Mouse (Mus musculus) erythroblast, adult 5-6 weeks (primary cell): ENCODE data around the gene Soat2. TPM values are rescaled to one million over a fixed set of nuclear protein-coding genes. Genes with fewer than 3 reads are reported as not detected.
"Not testable (repeated sequence)": the region's sequence is repeated elsewhere in the genome, so short reads cannot be mapped to it uniquely, and the experiment has no call there.

Experiments used
- ATAC-seq: replicated peaks from 2 replicates; pipeline ENCODE4 v1.8.0; 2016; ENCODE audit warnings: moderate number of reproducible peaks, mild to moderate bottlenecking, moderate TSS enrichment, inconsistent platforms; ENCODE audit not compliant: poor library complexity, low FRiP score, severe bottlenecking
- total RNA-seq, 2 experiments: library from RNA; stranded (forward) in 1 of 2; stranded (reverse) in 1 of 2; fragments of 150-400 nt in 1 of 2; fragments of 200-764, 138-1000 nt in 1 of 2; gene quantifications; 2 replicates each; pipeline versions ENCODE4 v1.2.3 to v1.2.4; 2015 to 2017; ENCODE audit warnings: low replicate concordance in 2 of 2

Soat2 gene
- total RNA-seq, 2 experiments from 2014 or later: 1.5 TPM; not detected in 1

GRCm38 (mm10) chr15:102144726-102145125 is 5.6 kb upstream of the Soat2 start:
- ATAC-seq: no peak

DNA sequence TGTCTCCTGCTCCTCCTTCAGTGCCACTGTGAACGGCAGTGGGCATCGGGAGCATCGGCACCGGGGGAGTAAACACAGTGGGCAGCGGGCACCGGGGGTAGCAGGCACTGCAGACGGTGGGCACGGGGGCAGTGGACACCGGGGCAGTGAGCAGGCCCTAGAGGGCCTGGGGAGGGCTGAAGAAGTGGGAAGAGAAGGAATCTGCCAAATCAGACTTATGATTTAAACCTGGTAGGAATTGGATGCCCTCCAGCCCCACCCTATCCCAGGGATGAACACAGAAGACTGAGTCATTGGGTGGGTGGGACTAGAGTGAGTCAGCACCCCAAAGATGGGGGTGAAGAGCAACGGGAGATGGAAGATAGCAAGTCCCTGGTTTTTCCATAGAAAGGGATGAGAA is 5.0 kb upstream of the Soat2 start:
- no peak for ATAC-seq

DNA sequence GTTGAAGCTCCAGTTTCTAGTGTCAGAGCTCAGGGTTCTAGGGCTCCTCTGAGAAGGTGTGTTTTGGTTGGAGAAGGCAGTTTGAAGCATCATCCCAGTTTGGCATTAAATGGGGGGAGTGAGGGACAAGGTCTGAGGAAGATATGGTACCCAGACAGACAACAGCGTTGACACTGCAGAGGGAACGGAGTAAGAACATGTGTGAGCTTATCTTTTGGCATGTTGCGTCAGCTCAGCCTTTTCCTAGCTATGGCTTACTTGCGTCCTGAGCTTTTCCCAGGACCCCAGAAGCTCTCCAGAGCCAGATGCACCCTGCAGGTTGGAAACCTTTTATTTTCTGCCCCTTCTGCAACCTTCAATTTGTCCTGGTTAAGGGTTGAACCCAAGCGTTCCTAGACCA is 4.2 kb upstream of the Soat2 start:
- ATAC-seq: no peak

- ATAC-seq: peak; percentile 58; the same call in 1 of the 2 replicates
Observed at GRCm38 (mm10) chr15:102146882-102147281, 3.4 kb upstream of the Soat2 start.

DNA sequence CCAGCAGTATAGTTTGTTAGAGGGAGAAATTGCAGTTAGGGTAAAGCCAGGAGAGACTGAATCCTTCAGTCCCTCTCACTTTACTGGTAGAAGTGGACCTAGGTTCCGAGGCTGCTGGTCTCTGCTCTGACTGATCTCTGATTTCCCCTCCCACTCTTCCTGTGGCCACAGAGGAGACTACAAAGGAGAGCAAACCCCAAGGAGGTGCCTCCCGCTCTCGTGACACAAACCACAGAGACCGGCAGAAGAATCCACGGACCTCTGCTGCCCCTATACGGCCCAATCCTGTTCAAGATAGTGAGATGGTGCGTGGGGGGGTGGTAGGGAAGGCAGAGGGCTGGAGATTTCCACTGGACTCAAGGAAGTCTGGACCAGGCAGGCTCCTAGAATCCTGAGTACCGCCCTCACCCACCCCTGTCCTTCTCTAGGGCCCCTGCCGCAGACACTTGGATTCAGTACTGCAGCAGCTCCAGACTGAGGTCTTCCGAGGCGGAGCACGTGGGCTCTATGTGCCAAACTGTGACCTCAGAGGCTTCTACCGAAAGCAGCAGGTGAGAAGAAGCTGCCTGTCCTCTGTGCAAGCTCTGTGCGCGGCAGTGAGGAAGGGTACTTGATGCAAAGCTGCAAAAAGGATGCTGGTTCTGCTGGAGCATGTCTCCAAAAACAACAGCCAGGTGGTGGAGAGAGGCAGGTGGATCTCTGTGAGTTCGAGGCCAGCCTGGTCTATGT is 2.5 kb upstream of the Soat2 start:
- ATAC-seq: no peak

- no peak for ATAC-seq
Observed at GRCm38 (mm10) chr15:102149561-102149960, 765 bp upstream of the Soat2 start.

- ATAC-seq: no peak
Observed at GRCm38 (mm10) chr15:102152646-102153045, 2.3 kb downstream of the Soat2 start.

- not testable (repeated sequence) for ATAC-seq
Observed at GRCm38 (mm10) chr15:102155006-102155405, 4.7 kb downstream of the Soat2 start.

GRCm38 (mm10) chr15:102156836-102157235 is 6.5 kb downstream of the Soat2 start:
- no peak for ATAC-seq

- no peak for ATAC-seq
Observed at GRCm38 (mm10) chr15:102160415-102161060, 10.2 kb downstream of the Soat2 start.

GRCm38 (mm10) chr15:102163900-102164693 is 13.8 kb downstream of the Soat2 start:
- ATAC-seq: no peak

- no peak for ATAC-seq
Observed at GRCm38 (mm10) chr15:102165468-102166100, 15.3 kb downstream of the Soat2 start.

DNA sequence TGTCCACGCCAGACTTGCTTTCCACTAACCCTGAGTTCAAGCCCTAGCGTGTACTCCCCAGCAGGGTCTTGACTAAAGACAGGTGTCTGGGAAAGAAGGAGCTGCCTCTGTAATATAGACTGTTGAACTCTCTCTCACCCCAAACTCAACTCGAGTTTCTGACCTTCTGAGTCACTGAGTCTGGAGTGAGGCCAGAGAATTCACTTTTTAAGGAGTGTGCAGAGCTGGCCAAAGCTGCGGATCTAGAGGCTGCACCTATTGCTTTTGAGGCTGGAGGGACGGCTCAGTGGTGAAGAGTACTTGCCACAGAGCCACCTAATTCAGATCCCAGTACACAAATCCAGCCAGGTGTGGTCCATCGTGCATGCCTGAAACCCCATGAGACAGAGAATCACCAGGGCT is 17.3 kb downstream of the Soat2 start:
- ATAC-seq: no peak

- ATAC-seq: no peak
Observed at GRCm38 (mm10) chr15:102169064-102169463, 18.7 kb downstream of the Soat2 start.

GRCm38 (mm10) chr15:102173581-102173980 is 23.3 kb downstream of the Soat2 start:
- no peak for ATAC-seq

DNA sequence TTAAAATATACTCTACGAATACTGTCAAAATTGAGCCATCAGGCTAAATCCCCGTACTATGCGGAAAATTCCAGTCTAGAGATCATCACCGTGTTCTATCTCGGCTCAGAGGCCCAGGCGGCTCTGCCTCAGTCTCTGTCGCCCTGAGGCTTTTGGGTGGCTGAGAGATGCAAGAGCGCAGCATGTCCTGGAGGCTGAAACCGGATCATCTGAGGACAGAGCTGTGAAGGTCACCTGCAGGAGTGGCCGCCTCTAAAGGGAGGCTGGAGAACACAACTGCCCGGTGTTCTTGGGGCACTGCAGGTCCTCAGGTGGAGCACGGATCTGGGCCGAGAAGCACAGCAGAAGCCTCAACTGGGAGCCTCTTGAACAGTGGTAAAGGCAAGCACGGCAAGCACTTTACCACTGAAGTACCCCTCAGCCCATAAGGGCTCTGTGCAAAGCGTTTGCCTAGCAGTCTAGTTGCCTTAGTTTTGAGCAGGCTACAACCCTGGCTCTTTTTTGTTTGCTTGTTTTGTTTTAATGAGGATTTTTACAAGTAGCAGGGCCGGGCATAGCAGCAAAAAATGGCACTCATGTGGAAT is 25.5 kb downstream of the Soat2 start:
- ATAC-seq: no peak

GRCm38 (mm10) chr15:102176571-102177316 is 26.4 kb downstream of the Soat2 start:
- ATAC-seq: no peak

DNA sequence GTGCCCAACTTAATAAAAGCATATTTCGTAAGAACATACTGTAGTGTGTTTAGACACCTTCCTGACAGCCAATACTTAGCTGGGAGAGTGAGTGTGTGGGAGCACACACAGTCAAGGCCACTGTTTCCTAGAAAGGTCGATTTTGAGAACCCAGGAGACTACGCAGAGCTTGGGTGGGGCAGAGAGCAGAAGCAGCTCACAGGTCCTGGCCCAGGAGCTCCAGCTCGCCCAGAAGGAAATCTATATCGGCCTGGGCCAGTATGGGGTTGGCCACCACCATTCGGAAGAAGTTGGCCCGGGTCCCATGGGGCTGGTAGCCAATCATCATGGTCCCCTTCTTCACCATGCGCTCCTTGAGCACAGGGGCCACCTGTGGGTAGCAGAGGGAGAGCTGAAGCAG is 27.1 kb downstream of the Soat2 start:
- no peak for ATAC-seq

- ATAC-seq: peak; percentile 75
Observed at GRCm38 (mm10) chr15:102178279-102178678, 28.0 kb downstream of the Soat2 start.
